Mouse (Mus musculus): ENCODE measurements around the gene 4931406P16Rik. TPM values are rescaled to one million over a fixed set of nuclear protein-coding genes. Genes with fewer than 3 reads are reported as not detected.

4931406P16Rik gene
- polyA plus RNA-seq, 1 experiment from 2014 or later: 30.5 TPM

DNA sequence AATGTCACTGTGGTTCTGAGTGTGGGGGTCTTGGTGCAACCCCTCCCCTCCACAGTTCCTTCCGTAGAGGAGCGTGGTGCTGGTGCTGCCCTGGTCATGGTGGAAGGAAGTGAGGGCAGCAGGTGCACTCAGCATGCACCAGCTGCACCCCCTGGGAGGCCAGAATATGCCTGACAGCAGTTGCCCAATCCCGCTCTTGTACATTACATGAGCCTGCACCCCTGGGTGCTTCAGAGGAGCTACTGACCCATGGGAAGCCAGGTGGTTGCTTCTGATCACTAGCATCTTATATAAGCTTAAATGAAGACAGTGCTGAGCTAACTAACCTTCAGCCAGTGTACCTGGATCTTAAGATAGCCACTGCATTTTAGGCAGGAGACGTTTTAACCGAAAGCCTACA lies 75.3 kb downstream of the 4931406P16Rik start:
- no peak overlapping the region for H3K4me2 ChIP-seq
- ATAC-seq (ENCODE audit: insufficient number of reproducible peaks, low FRiP score, low TSS enrichment, low read depth): no peak
- H3K36me3 ChIP-seq: peaks cover 63% of the 10 kb centered on the region
- no peak overlapping the region for H3K9ac ChIP-seq
- H3K4me1 ChIP-seq: peaks cover 11% of the 10 kb centered on the region
- H3K27me3 ChIP-seq: no peaks in the 10 kb centered on the region
- no peak overlapping the region for H3K27ac ChIP-seq
- 90% methylated on average over 5 of the region's 5 CpGs for WGBS
- no peak overlapping the region for H3K4me3 ChIP-seq
- H3K9me3 ChIP-seq: no peaks in the 10 kb centered on the region

DNA sequence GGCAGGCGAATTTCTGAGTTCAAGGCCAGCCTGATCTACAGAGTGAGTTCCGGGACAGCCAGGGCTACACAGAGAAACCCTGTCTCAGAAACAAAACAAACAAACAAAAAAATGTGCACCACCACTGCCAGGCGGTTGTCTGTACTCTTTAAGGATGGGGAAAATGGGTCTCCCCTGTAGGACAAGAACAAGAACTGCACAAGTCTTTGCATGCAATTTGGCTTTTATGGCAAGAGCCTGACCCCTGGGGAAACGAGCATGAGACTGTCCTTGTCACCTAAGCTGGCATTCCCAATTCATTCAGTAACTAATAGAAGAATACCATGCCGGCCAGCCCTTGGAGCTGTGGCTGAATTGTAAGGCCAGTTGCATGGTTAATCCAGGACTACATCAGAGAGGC lies 77.7 kb downstream of the 4931406P16Rik start:
- H3K27me3 ChIP-seq: no peaks in the 10 kb centered on the region
- H3K4me3 ChIP-seq: no peak overlapping the region
- no peak overlapping the region for H3K27ac ChIP-seq
- H3K9ac ChIP-seq: no peak overlapping the region
- no peak overlapping the region for H3K4me2 ChIP-seq
- peaks cover 42% of the 10 kb centered on the region for H3K36me3 ChIP-seq
- no peak for ATAC-seq (ENCODE audit: insufficient number of reproducible peaks, low FRiP score, low TSS enrichment, low read depth)
- no peaks in the 10 kb centered on the region for H3K9me3 ChIP-seq
- peaks cover 13% of the 10 kb centered on the region for H3K4me1 ChIP-seq
- 85% methylated on average over 5 of the region's 5 CpGs for WGBS

DNA sequence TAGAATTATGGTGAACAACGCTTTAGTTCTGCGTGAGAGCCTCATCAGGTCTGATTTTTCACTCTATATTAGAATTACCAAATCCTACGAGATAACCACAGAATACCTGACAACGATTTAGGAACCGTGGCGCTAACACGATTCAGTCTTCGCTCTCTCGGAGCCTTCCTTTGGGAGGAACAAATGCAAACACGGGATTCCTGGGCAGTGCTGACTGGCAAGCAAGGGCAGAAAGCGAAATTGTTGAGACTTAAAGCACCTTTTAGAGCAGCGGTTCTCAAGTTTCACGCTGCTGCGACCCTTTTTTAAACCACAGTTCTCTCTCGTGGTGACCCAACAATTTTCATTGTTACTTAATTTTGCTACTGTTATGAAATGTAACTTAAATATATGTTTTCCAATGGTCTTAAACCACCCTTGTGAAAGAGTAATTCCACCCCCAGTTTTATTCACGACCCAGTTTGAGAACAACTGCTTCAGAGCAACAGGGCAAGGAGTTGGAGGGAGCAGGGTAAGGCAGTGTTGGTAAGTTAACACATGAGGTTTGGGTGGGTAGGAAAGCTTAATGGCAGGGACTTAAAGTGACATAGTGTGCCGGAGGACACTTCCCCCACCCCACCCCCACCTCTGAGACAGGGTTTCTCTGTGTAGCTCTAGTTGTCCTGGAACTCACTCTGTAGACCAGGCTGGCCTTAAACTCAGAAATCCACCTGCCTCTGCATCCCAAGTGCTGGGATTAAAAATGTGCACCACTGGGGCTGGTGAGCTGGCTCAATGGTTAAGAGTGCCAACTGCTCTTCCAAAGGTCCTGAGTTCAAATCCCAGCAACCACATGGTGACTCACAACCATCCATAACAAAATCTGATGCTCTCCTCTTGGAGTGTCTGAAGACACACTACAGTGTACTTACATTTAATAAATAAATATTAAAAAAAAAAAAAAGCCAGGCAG lies 78.5 kb downstream of the 4931406P16Rik start:
- Histone ChIP-seq H3K4me1 (peaks cover 18% of the 10 kb centered on the region), H3K27ac (peak overlapping the region; percentile 93), H3K27me3 (no peaks in the 10 kb centered on the region), H3K36me3 (peaks cover 36% of the 10 kb centered on the region), H3K4me2 (peak overlapping the region; percentile 67), H3K9ac (peak overlapping the region; percentile 40; the same call in 1 of the 2 replicates), H3K9me3 (no peaks in the 10 kb centered on the region), H3K4me3 (peak overlapping the region; percentile 51)
- ATAC-seq (ENCODE audit: insufficient number of reproducible peaks, low FRiP score, low TSS enrichment, low read depth): no peak
- WGBS: 1% methylated on average over 17 of the region's 17 CpGs

DNA sequence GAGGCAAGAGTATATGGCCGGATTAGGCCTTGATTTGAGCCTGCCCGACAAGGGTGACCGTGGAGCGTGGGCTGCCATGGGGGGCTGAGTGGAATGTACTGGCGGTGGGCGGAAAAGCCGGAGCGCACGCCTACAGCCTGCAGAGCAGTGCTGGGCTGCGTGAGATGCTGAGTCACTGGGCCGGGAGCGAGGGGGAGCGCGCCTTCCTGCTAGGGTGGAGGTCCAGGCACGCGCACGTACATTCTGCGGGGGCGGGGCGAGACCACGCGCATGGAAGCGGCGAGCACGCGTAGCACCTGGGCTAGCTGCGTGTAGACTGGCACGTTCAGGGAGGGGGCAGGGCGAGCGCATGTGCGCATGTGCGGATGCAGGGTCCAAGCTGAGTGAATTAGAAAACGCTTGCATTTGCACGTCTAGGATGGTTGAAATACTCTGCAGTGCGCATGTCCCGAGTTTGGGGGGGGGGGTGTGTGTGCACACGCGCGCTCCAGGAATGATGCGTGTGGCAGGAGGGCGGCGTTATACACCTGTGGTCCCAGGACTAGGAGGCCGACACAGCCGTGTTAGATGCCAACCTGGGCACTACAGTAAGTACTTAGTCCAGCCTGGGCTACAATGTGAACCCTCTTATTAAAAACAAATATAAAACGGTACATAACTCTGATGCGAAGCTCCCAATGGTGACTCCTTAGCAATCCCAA lies 79.3 kb downstream of the 4931406P16Rik start:
- peak overlapping the region; percentile 40 for H3K9ac ChIP-seq
- H3K4me1 ChIP-seq: peaks cover 21% of the 10 kb centered on the region
- under 1% methylated on average over 44 of the region's 46 CpGs for WGBS
- peak overlapping the region; percentile 51 for H3K4me3 ChIP-seq
- H3K36me3 ChIP-seq: peaks cover 28% of the 10 kb centered on the region
- H3K4me2 ChIP-seq: peak overlapping the region; percentile 67
- peak; percentile 95 for ATAC-seq (ENCODE audit: insufficient number of reproducible peaks, low FRiP score, low TSS enrichment, low read depth)
- no peaks in the 10 kb centered on the region for H3K27me3 ChIP-seq
- H3K9me3 ChIP-seq: no peaks in the 10 kb centered on the region
- H3K27ac ChIP-seq: peak overlapping the region; percentile 93

DNA sequence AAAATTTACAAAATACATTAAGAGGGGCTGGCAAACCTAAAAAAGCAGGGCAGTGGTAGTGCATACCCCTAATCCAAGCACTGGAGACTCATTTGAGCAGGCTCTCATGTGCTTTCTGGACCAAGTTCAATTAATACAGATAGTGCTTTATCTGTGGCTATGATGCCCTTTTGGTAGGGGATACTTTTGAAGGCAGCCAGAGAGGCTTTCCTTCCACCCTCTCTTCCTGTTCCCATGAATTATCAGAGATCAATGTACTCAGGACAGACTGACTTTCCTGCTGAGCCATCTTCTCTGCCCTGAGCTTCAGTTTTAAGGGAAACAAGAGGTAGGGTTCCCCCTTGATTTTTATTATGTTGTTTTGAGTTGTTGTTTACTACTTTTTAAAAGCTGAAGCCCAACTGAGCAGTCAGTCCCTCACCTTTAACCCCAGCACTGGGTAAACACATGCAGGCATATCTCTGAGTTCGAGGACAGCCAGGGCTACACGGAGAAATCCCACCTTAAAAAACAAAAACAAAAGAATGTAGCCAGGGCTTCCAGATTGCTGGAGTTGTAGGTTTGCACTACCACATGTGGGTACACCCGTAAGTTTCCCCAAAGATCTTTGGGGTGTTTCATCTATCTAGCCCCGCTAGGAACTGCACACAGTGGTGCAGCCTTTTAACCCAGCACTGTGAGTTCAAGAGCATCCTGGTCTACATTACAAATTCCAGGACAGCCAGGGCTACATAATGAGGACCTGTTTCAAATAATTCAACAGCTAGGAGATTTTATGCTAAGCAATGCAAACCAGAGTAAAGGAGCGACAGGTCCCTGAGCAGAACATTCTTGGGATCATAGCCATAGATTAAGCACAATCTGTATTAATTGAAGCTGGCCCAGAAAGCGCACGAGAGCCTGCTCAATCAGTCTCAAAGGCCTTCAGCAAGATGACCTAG lies 80.3 kb downstream of the 4931406P16Rik start:
- Histone ChIP-seq H3K9me3 (no peaks in the 10 kb centered on the region), H3K4me3 (peak overlapping the region; percentile 51), H3K4me1 (peaks cover 31% of the 10 kb centered on the region), H3K36me3 (peaks cover 21% of the 10 kb centered on the region), H3K4me2 (peak overlapping the region; percentile 67), H3K9ac (0 out of 2 replicates have a peak overlapping the region, but pooled peaks have one; percentile 18), H3K27ac (peak overlapping the region; percentile 93), H3K27me3 (no peaks in the 10 kb centered on the region)
- WGBS: 41% methylated on average over 7 of the region's 7 CpGs
- no peak for ATAC-seq (ENCODE audit: insufficient number of reproducible peaks, low FRiP score, low TSS enrichment, low read depth)

DNA sequence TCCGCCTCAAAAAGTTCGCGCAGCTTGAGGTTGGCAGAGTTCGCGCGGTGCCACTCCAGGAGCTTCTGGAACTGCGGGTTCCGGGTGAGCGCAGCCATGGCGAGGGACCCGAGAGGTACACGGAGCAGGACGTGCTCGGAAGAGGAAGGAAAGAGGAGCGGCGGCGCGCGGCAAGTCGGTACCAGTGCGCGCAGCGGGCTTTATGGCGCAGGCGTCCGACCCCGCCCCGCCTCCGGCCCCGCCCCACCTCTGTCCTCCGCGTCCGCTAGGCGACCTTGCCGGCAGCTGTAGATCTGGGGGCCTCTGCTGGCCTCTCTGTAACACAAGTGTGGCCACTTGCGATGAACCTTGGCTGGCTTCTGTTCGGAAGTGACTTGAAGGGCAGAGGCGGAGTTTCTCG lies 83.2 kb downstream of the 4931406P16Rik start, which contains the start of gene Gpi1:
TSS of gene Gpi1 (minus strand) at position 221 of the 400 bp plus-strand sequence.
- WGBS: 0% methylated on average over 38 of the region's 39 CpGs

DNA sequence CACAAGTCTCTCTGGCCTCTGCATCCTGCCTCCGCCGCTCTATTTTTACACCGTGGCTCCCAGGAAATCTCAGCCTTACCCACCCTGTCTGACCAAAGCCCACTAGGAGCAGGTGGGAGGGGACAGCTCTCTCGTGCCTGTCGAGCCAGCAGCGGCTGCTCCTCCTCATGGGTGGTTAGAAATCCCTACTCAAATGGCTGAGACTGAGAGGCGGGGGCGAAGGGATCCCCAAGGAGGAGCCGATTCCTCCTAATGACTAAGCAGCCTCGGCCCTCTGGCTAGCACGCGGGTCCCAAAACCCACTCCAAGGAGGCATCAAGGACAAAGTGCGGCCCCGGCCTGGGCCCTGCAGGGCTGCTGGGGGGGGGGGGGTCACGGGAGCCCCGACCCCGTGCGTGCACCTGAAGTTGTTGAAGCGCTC lies 83.7 kb downstream of the 4931406P16Rik start:
- H3K4me2 ChIP-seq: peak overlapping the region; percentile 78
- no peaks in the 10 kb centered on the region for H3K27me3 ChIP-seq
- H3K27ac ChIP-seq: peak overlapping the region; percentile 90
- H3K4me1 ChIP-seq: peaks cover 42% of the 10 kb centered on the region
- H3K9me3 ChIP-seq: no peaks in the 10 kb centered on the region
- no peak for ATAC-seq (ENCODE audit: insufficient number of reproducible peaks, low FRiP score, low TSS enrichment, low read depth)
- H3K4me3 ChIP-seq: peak overlapping the region; percentile 80
- H3K9ac ChIP-seq: peak overlapping the region; percentile 87
- H3K36me3 ChIP-seq: peaks cover 37% of the 10 kb centered on the region
- WGBS: 0% methylated on average over 19 of the region's 19 CpGs

More for the DNA sequence above, 83.2 kb downstream of the 4931406P16Rik start, which contains the start of gene Gpi1:
- Histone ChIP-seq H3K4me2 (peak within 1 kb of the TSS; percentile 78), H3K9ac (peak within 1 kb of the TSS; percentile 87), H3K36me3 (peaks cover 33% of the 10 kb centered on the region), H3K4me1 (peaks cover 45% of the 10 kb centered on the region), H3K4me3 (peak within 1 kb of the TSS; percentile 80), H3K9me3 (no peaks in the 10 kb centered on the region), H3K27me3 (no peaks in the 10 kb centered on the region), H3K27ac (peak within 1 kb of the TSS; percentile 90)
- ATAC-seq (ENCODE audit: insufficient number of reproducible peaks, low FRiP score, low TSS enrichment, low read depth): peak; percentile 59

DNA sequence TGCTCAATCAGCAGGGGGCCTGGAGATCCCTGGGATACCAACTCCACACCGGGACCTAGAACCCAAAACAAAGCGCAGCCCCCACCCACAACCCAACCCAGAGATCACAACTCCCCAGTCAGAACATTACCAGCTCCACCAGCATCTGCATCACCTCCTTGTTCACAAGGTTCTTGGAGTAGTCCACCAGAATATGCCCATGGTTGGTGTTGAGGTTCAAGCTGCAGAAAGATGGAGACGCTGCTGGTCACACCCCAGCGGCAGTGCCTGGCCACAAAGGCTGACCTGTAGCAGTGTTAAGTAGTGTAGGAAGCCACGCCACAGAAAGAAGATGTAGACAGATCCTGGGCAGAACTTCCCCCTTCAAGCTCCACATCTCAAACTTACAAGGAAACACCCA lies 84.2 kb downstream of the 4931406P16Rik start:
- WGBS: 16% methylated on average over 5 of the region's 5 CpGs
- peaks cover 42% of the 10 kb centered on the region for H3K4me1 ChIP-seq
- ATAC-seq (ENCODE audit: insufficient number of reproducible peaks, low FRiP score, low TSS enrichment, low read depth): no peak
- H3K4me3 ChIP-seq: peak overlapping the region; percentile 80
- H3K4me2 ChIP-seq: peak overlapping the region; percentile 78
- peak overlapping the region; percentile 90 for H3K27ac ChIP-seq
- no peaks in the 10 kb centered on the region for H3K27me3 ChIP-seq
- no peaks in the 10 kb centered on the region for H3K9me3 ChIP-seq
- H3K9ac ChIP-seq: peak overlapping the region; percentile 87
- H3K36me3 ChIP-seq: peaks cover 41% of the 10 kb centered on the region

DNA sequence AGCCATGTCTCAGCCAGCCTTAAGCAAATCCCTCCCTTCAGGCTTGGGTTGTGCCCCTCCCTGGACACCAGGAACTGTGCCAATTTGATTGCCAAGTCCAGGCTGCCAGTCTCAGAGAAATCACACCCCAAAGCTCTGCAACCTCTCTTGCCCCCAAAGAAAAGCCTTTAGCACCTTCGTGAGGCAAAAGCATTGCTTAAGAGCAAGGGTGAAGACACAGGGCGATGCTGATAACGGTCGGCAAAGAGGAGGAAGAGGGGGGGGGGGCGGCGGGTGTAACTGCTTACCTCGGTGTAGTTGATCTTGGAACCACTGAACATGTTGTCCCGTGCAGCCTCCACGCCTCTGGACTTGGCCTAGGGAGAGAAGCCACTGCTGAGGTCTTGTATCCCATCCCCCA lies 84.7 kb downstream of the 4931406P16Rik start:
- Histone ChIP-seq H3K4me2 (peak overlapping the region; percentile 78), H3K9me3 (no peaks in the 10 kb centered on the region), H3K36me3 (peaks cover 46% of the 10 kb centered on the region), H3K4me1 (peaks cover 39% of the 10 kb centered on the region), H3K27ac (no peak overlapping the region), H3K4me3 (peak overlapping the region; percentile 80), H3K27me3 (no peaks in the 10 kb centered on the region), H3K9ac (no peak overlapping the region)
- 53% methylated on average over 9 of the region's 9 CpGs for WGBS
- no peak for ATAC-seq (ENCODE audit: insufficient number of reproducible peaks, low FRiP score, low TSS enrichment, low read depth)

DNA sequence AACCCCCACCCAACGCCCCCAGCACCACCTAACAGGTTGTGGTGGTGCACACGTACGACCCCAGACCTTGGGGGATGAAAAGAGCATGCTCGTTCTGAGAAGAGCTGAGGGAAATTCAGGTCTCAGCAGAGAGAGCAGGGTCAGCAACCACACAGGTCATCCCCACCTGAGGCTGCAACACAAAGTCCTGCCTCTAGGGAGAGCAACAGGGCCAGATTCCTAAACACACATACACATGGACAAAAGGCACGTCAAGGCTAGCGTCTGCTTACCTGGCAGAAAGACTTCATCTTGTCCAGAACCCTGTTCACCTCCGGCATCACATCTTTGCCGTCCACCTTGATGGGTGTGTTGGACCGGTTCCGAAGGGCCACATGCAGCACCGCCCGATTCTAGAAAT lies 86.5 kb downstream of the 4931406P16Rik start:
- no peak overlapping the region for H3K27ac ChIP-seq
- no peak for ATAC-seq (ENCODE audit: insufficient number of reproducible peaks, low FRiP score, low TSS enrichment, low read depth)
- no peaks in the 10 kb centered on the region for H3K9me3 ChIP-seq
- H3K27me3 ChIP-seq: no peaks in the 10 kb centered on the region
- no peak overlapping the region for H3K4me3 ChIP-seq
- H3K36me3 ChIP-seq: peaks cover 64% of the 10 kb centered on the region
- 90% methylated on average over 12 of the region's 12 CpGs for WGBS
- H3K4me2 ChIP-seq: no peak overlapping the region
- peaks cover 34% of the 10 kb centered on the region for H3K4me1 ChIP-seq
- H3K9ac ChIP-seq: no peak overlapping the region

DNA sequence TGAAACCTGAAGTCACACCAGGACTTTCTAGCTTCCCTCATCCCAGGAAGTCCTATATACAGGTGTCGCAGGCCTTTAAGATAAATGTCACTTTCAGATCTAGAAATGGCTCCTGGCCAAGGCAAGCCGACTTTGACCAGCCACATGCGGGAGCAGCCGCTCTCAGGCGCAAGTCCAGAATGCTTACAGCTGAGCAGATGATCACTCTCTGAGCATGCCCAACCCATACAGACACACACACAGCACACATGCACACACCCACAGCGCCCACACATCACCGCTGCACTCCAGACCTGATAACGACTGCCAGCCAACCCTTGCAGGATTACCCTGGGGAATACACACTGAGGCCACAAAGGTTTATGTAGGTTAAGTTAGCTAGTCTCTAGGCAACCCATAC lies 87.3 kb downstream of the 4931406P16Rik start:
- no peak overlapping the region for H3K4me2 ChIP-seq
- H3K27ac ChIP-seq: no peak overlapping the region
- 74% methylated on average over 8 of the region's 8 CpGs for WGBS
- no peaks in the 10 kb centered on the region for H3K9me3 ChIP-seq
- H3K9ac ChIP-seq: no peak overlapping the region
- peaks cover 34% of the 10 kb centered on the region for H3K4me1 ChIP-seq
- H3K27me3 ChIP-seq: no peaks in the 10 kb centered on the region
- no peak for ATAC-seq (ENCODE audit: insufficient number of reproducible peaks, low FRiP score, low TSS enrichment, low read depth)
- peaks cover 71% of the 10 kb centered on the region for H3K36me3 ChIP-seq
- H3K4me3 ChIP-seq: no peak overlapping the region
